Mouse (Mus musculus) regulatory T cell (primary cell): ENCODE measurements around the gene Adcy2.

Experiments
- in situ Hi-C: fragments of 300-600 bp; cut with MboI, MseI; formaldehyde crosslinking; loops from one replicate; pipeline ENCODE4 v1.15.1; 2025; ENCODE audit warnings: high pct_unique_total_duplicates

The Adcy2 gene

GRCm38 (mm10) chr13:68961580-68961979 is 37.8 kb downstream of the Adcy2 start:
- in situ Hi-C loops, result no loop called here

GRCm38 (mm10) chr13:68960513-68960912 is 38.8 kb downstream of the Adcy2 start:
- in situ Hi-C loops, result no loop called here

- in situ Hi-C loops, result no loop called here
Observed at GRCm38 (mm10) chr13:68959406-68959805, 39.9 kb downstream of the Adcy2 start.

GRCm38 (mm10) chr13:68942735-68943134 is 56.6 kb downstream of the Adcy2 start:
- in situ Hi-C loops, result no loop called here

GRCm38 (mm10) chr13:68941429-68941828 is 57.9 kb downstream of the Adcy2 start:
- in situ Hi-C loops, result no loop called here

DNA sequence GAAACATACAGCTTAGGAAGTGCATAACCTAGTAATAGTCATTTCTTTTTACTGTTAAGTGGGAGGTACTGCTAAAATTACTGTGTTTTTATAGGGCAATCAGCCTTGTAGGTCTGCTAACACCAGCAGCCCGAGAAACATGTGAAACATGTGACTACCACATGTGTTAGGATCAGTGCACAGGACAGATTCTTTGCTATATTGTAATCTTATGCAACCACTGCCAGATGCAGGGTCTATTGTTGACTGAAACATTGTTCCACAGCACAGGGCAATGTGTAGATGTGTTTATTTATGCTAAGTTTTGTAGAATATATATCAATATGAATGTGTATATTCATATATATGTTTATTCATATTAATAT is 67.1 kb downstream of the Adcy2 start:
- in situ Hi-C loops, result no loop called here

- in situ Hi-C loops, result no loop called here
Observed at GRCm38 (mm10) chr13:68931602-68932282, 67.6 kb downstream of the Adcy2 start.

- in situ Hi-C loops, result no loop called here
Observed at GRCm38 (mm10) chr13:68928469-68928868, 70.9 kb downstream of the Adcy2 start.

GRCm38 (mm10) chr13:68913666-68914288 is 85.6 kb downstream of the Adcy2 start:
- in situ Hi-C loops, result no loop called here

- in situ Hi-C loops, result no loop called here
Observed at GRCm38 (mm10) chr13:68906667-68907066, 92.7 kb downstream of the Adcy2 start.

DNA sequence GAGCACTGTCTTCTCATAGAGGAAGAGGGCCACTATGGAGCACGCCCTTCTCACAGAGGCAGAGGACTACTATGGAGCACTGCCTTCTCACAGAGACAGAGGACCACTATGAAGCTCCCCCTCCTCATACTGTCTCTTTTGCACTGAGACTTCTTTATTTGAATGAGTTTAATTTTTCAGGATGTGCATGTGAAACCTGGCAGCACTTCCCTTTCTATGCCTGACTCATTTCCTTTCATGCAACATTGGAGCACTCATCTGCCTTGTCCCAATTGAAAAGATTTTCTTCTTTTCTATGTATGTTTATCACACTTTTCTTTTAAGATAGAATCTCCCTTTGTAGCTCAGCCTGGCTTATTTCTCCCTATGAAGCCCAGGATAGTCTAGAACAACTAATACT is 96.6 kb downstream of the Adcy2 start:
- in situ Hi-C loops, result no loop called here

GRCm38 (mm10) chr13:68889929-68890593 is 109.3 kb downstream of the Adcy2 start:
- in situ Hi-C loops, result no loop called here

DNA sequence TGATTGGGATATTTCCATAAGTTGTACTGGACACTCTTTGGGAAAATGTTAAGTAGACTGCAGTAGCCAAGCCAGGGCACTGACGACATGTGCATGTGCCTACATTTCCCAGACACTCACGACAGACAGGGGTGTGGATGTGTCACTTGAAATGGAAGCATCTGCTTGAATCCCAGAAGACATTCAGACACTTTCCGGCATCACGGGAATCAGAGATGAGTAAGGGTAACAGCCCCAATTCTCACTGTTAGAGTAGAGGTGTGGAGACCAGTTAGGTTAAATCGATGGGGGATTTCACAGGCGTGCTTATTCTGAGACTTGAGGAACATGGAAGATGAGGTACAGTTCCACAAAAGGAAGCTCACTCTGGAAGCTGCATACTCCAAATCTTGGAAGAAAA is 130.6 kb downstream of the Adcy2 start:
- in situ Hi-C loops, result no loop called here

DNA sequence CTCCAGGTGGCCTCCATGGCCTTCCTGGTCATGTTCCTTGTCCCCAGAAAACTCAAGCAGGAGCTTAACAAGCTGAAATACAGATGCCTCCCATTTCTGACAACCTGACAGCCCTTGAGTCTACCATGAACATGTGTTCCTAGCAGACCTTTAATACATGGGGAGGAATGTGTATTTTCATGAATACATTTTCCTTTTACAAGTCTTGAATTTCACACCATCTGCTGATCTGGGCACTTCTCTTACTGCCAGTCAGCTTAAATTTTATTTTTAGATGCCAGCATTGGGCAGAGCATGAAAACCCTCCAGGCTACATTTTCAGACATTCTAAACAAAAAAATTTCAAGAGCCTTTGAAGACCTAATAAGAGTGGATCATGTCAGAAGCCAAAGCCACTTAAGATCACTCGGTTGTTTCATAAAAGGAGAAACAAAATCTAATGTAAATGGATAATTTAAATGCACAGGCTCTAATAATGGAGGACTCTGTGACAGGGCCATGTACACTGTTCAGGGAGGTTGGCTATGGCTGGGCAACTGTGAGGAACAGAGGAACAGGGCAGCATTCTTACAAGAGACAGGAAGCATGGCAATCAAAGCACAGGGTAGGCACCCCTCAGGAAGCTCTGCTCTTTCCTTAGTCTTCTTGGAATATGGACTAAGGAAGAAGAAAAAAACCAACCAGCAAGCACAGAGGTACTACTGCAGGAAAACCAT is 131.2 kb downstream of the Adcy2 start:
- in situ Hi-C loops, result no loop called here

DNA sequence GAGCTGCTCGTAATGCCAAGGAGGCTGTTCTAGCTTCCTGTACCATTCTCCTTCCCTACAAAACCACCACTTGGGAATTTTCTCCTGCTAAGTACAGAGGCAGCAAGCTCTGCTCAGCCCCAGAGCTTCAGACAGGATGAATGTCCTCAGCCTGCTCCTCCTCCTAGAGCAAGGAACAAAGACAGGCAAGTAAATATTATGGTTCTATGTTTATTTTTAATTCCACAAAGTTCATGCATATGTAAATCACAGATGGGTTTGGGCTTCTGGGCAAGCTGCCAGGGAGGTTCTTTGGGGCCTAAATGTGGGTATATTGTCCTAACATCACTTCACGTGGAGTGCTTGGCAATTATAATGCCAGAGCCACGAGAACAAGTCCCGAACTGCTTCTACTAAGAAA is 139.3 kb downstream of the Adcy2 start:
- in situ Hi-C loops, result no loop called here

DNA sequence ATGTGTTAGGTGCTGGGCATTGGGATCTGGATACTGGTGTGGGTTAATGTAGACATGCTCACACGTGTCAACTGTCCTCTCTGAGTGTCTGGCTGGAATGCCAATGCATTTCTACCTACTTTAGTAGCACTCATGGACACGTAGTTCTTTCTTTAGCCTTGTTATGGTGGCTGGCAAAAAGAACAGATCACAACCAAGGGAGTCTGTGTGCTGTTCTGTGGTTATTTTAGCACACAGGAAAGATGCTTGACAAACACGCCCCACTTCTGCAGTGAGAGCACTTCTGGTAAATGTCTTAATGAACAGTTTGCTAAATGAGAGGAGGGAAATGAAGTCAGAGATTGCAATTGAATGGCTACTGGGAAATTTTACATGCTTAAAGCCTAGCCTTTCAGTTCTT is 151.1 kb downstream of the Adcy2 start:
- in situ Hi-C loops, result no loop called here

DNA sequence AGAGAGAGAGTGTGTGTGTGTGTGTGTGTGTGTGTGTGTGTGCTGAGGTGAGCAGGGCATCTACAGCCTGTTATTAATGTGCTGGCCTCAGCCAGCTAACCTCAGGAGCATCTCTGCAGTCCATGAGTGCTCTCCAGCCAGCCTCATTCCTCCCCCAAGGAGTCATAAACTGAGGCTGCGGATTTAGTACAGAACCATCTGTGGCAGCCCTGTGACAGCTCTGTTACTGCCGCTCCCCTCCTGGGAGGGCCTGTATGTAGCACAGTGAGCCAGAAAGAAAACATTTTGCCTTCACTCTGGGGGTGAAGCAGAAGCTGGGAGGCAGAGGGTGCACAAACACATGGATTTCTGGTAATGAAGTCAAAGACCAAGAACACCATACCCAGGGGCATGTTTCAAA is 159.8 kb downstream of the Adcy2 start:
- in situ Hi-C loops, result no loop called here

DNA sequence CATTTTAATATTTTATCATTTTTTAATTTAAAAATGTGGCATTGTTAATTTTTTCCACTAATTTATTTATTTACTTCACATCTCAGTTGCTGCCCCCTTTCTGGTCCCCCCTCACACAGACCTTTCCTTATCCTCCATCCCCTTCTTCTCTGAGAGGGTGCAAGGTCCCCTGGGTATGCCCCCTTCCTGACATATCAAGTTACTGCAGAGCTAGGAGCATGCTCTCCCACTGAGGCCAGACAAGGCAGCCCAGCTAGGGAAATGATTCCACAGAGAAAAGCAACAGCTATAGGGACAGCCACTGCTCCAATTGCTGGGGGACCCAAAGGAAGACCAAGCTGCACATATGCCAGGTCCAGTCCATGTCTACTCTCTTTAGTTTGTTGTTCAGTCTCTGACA is 163.2 kb downstream of the Adcy2 start:
- in situ Hi-C loops, result no loop called here

- in situ Hi-C loops, result no loop called here
Observed at GRCm38 (mm10) chr13:68835424-68836045, 163.8 kb downstream of the Adcy2 start.

DNA sequence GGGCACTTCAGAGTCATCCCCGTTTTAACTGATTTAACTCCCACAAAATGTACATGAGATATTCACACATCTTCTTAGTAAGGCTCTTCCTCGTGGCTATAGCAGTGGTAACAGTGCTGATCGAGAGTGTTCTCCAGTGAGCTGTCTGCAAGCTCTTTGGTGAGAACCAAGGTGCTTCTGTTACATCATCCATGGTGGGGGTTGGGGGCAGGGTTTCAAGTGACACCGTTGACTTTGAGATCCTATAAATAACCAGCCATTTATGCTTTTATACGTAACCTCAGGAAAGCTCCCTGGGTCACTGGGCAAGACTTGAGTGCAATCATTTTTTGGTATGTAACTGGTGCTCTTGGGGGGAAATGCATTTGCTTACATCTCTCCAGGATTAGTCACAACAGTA is 167.2 kb downstream of the Adcy2 start:
- in situ Hi-C loops, result no loop called here

GRCm38 (mm10) chr13:68830030-68830759 is 169.1 kb downstream of the Adcy2 start:
- in situ Hi-C loops, result no loop called here
